Mouse (Mus musculus) liver, postnatal 0 days (tissue): ENCODE data around the gene Ptch2. TPM values are rescaled to one million over a fixed set of nuclear protein-coding genes. Genes with fewer than 3 reads are reported as not detected.

ENCODE experiments used
- ATAC-seq: fragments of 200-750 bp; cut with Nextera tagmentation; 2 replicates; pipeline ENCODE4 v1.8.0; 2017; ENCODE audit warnings: mild to moderate bottlenecking, moderate library complexity
- DNase-seq: peaks from one replicate; pipeline ENCODE4 v3.0.0-alpha.2; 2016
- H3K27ac ChIP-seq: fragments of 300-500 bp; sonication (generic); 2 replicates; pipeline ENCODE4 v1.5.1; 2014; ENCODE audit warnings: antibody characterized with exemption, moderate library complexity, mild to moderate bottlenecking, low read depth
- H3K27me3 ChIP-seq: fragments of 300-500 bp; sonication (generic); 2 replicates; pipeline ENCODE4 v1.6.1; 2014; ENCODE audit warnings: low read length, control low read depth, mixed read lengths; ENCODE audit not compliant: insufficient read depth
- H3K36me3 ChIP-seq: fragments of 300-500 bp; sonication (generic); replicated peaks from 2 replicates; pipeline ENCODE4 v1.6.1; 2014; ENCODE audit warnings: mild to moderate bottlenecking, control low read depth, low read length, moderate library complexity, mixed read lengths; ENCODE audit not compliant: insufficient read depth
- H3K4me1 ChIP-seq: fragments of 300-500 bp; sonication (generic); 2 replicates; pipeline ENCODE4 v1.6.1; 2014; ENCODE audit warnings: antibody characterized with exemption, mild to moderate bottlenecking, control low read depth; ENCODE audit not compliant: insufficient read depth
- H3K4me2 ChIP-seq: fragments of 300-500 bp; sonication (generic); 2 replicates; pipeline ENCODE4 v1.6.1; 2014; ENCODE audit warnings: low read depth, mild to moderate bottlenecking, low read length, moderate library complexity, mixed read lengths
- H3K4me3 ChIP-seq: fragments of 300-500 bp; sonication (generic); 2 replicates; pipeline ENCODE4 v1.5.1; 2014; ENCODE audit warnings: low read depth, low read length
- H3K9ac ChIP-seq: fragments of 300-500 bp; sonication (generic); replicated peaks from 2 replicates; pipeline ENCODE4 v1.6.1; 2014; ENCODE audit warnings: mild to moderate bottlenecking, moderate library complexity
- H3K9me3 ChIP-seq: fragments of 300-500 bp; sonication (generic); 2 replicates; pipeline ENCODE4 v1.6.1; 2016; ENCODE audit warnings: mild to moderate bottlenecking, control low read depth, low read length, mixed read lengths
- CTCF ChIP-seq: sonication (generic); IDR thresholded peaks from 2 replicates; pipeline ENCODE4 v1.5.1; 2016; ENCODE audit warnings: antibody characterized with exemption, low read depth
- EP300 ChIP-seq: IDR thresholded peaks from 2 replicates; pipeline ENCODE4 v1.6.1; 2016; ENCODE audit warnings: antibody characterized with exemption, low read depth, mild to moderate bottlenecking
- WGBS: fragments of 180-500 bp; shearing (Covaris S2); extraction: QIAGEN DNeasy Blood & Tissue Kit; methylation state at CpG from one replicate; pipeline ENCODE4 v1.1.7; 2014; ENCODE audit not compliant: insufficient replicate concordance; 5-methylcytosine and 5-hydroxymethylcytosine counted together
- polyA plus RNA-seq: library from polyadenylated mRNA; unstranded; fragments of >200 nt; fragmentation: Nextera tagmentation; extraction: Ambion mirVana; gene quantifications from 2 replicates; pipeline ENCODE4 v1.2.1, GENCODE M21; 2015

The Ptch2 gene
- 0.43 and 0.52 TPM in 2 replicates for polyA plus RNA-seq

DNA sequence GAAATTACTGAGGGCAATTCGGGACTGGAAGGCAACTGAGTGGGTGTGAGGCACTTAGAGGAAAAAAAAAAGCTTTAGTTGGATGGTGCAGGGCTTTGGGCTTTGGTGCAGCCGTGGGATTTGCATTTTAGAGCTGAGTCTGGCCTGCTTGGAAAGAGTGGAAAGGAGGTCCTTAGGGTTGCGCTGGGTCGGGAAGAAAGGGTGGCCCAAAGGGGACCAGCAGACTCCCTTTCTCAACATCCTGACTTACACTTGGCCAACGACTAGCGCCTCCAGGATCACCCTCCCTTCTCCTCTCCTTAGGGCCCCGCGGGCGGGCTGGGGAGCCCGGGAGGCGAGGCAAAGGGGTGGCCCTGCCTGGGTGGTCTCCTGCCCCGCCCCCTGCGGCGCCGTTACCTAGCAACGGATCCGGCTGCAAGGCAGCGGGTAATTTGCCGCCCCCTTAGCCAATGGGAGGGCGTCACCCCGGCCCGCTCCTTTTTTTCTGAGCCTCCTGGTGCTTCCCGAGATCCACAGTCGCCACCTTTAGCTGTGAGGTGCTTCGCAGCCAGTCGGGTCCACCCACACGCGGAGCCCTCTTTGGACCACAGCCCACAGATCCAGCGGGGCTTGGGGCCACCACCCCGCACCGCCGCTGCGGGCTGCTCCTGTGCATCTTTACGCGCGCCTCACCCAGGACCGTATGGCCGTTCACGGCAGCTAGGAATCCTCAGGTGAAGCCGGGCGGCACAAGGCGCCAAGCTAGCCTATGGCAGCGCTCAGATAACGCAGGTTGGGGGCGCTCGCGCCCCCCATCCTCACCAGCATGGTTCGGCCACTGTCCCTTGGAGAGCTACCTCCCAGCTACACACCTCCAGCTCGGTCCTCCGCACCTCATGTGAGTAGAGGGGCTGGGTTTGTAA, at the start of gene Ptch2:
Gene Ptch2 (plus strand): TSS at position 525 of the 902 bp plus-strand sequence.
- Histone ChIP-seq H3K27me3 (peaks cover 13% of the 10 kb centered on the region), H3K4me1 (peaks cover 20% of the 10 kb centered on the region), H3K9ac (peak within 1 kb of the TSS; percentile 26; the same call in 1 of the 2 replicates), H3K4me2 (peak within 1 kb of the TSS; percentile 72), H3K36me3 (no peaks in the 10 kb centered on the region), H3K9me3 (no peaks in the 10 kb centered on the region), H3K27ac (0 out of 2 replicates have a peak within 1 kb of the TSS, but pooled peaks have one; percentile 29), H3K4me3 (peak within 1 kb of the TSS; percentile 44)
- ATAC-seq (peak; percentile 25; the same call in 1 of the 2 replicates), DNase-seq (peak; percentile 57)
- WGBS, result 2% methylated on average over 48 of the region's 50 CpGs
- TF ChIP-seq CTCF (no peak), EP300 (no peak)

DNA sequence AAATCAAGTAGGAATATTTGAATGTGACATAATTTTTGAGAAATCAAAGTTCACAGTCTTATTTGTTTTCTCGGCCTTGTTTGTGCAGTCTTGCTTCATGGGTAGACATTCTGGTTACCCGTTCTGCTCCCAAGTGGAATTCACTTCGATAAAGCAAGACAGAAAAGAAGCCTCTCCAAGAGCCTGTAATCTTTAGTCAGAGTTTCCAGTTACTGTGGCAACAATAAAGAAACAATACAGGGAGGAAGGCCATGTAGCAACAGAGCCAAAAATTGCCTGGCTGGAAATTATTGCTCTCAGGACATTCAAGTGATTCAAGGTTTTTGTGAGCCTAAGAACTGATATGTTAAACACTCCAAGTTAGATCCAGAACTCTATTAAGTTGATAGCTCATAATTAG, 47.0 kb upstream of the Ptch2 start:
- no peak overlapping the region for H3K9ac ChIP-seq
- no peak overlapping the region for H3K27ac ChIP-seq
- 58% methylated on average over 3 of the region's 3 CpGs for WGBS
- H3K4me3 ChIP-seq, result no peak overlapping the region
- DNase-seq (no peak), ATAC-seq (no peak)
- H3K4me2 ChIP-seq, result no peak overlapping the region
- no peaks in the 10 kb centered on the region for H3K9me3 ChIP-seq
- no peaks in the 10 kb centered on the region for H3K4me1 ChIP-seq
- no peak for TF ChIP-seq EP300
- TF ChIP-seq CTCF, result no peak
- H3K36me3 ChIP-seq, result peaks cover 9% of the 10 kb centered on the region; the same call in 1 of the 2 replicates
- no peaks in the 10 kb centered on the region for H3K27me3 ChIP-seq

DNA sequence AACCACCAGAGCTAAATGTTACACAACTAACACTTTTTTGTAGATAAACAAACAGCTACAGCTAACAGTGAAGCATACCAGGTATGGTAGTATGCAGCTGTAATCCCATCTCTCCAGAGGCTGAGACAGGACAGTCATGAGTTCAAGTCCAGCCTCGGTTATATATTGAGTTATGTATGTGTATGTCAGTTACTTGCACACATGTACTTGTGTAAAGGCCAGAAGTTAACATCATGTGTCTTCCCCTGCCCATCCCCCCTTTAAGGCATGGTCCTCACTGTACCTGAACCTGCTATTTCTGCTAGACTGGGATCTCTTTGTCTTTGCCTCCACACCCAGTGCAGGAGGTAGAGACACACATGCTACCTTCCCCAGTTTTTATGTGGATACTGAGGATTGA, 46.4 kb upstream of the Ptch2 start:
- H3K27ac ChIP-seq, result no peak overlapping the region
- peaks cover 9% of the 10 kb centered on the region; the same call in 1 of the 2 replicates for H3K36me3 ChIP-seq
- DNase-seq (no peak), ATAC-seq (no peak)
- 92% methylated on average over 1 of the region's 1 CpGs for whole genome bisulfite sequencing
- no peak overlapping the region for H3K4me2 ChIP-seq
- no peaks in the 10 kb centered on the region for H3K27me3 ChIP-seq
- H3K9ac ChIP-seq, result no peak overlapping the region
- H3K4me1 ChIP-seq, result no peaks in the 10 kb centered on the region
- no peaks in the 10 kb centered on the region for H3K9me3 ChIP-seq
- no peak overlapping the region for H3K4me3 ChIP-seq
- TF ChIP-seq CTCF (no peak), EP300 (no peak)

DNA sequence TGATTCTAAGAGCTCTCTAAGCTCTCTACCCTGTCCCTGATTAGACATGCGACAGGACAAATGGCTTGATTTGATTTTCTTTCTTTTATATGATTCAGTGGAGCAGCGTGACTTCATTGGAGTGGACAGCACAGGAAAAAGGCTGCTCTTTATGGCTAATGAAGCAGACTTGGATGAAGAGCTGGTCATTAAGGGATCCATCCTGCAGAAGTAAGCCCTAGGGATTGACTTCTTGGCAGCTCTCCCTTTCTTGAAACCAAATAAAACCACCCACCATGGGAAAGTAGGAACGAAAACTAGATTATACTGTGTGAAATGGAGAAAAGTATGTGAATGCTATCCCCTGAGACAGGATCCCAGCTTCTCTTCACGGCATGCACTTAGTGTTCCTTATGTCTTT, 43.2 kb upstream of the Ptch2 start:
- WGBS, result 88% methylated on average over 4 of the region's 4 CpGs

DNA sequence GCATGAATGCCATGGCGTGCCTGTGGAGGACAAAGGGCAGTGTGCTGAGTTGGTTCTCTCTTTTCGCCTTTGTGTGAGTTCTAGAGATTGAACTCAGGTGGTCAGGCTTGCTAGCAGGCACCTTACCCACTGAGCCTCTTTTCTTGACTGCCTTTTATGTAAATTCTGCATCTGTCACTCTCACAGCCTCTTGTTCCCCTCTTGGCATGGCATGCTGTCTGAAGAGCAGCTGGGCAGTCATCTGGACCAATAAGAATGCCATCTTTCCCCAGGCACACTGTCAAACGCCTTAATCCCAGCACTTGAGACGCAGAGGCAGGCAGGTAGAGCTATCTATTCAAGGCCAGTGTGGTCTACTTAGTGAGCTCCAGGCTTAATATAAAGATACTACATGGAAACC, 41.9 kb upstream of the Ptch2 start:
- no peaks in the 10 kb centered on the region for H3K27me3 ChIP-seq
- no peak for ATAC-seq
- no peak overlapping the region for H3K9ac ChIP-seq
- no peak overlapping the region for H3K27ac ChIP-seq
- H3K4me3 ChIP-seq, result no peak overlapping the region
- H3K36me3 ChIP-seq, result peaks cover 6% of the 10 kb centered on the region; the same call in 1 of the 2 replicates
- TF ChIP-seq CTCF (no peak), EP300 (no peak)
- 93% methylated on average over 4 of the region's 4 CpGs for WGBS
- DNase-seq, result no peak
- no peaks in the 10 kb centered on the region; the same call in 1 of the 2 replicates for H3K4me1 ChIP-seq
- H3K4me2 ChIP-seq, result no peak overlapping the region
- H3K9me3 ChIP-seq, result no peaks in the 10 kb centered on the region

More for the DNA sequence above, 43.2 kb upstream of the Ptch2 start:
- Histone ChIP-seq H3K4me3 (no peak overlapping the region), H3K36me3 (peaks cover 7% of the 10 kb centered on the region; the same call in 1 of the 2 replicates), H3K4me1 (no peaks in the 10 kb centered on the region; the same call in 1 of the 2 replicates), H3K27me3 (no peaks in the 10 kb centered on the region), H3K4me2 (no peak overlapping the region), H3K27ac (no peak overlapping the region), H3K9me3 (no peaks in the 10 kb centered on the region), H3K9ac (no peak overlapping the region)
- TF ChIP-seq EP300, result no peak
- ATAC-seq, result no peak
- no peak for DNase-seq

DNA sequence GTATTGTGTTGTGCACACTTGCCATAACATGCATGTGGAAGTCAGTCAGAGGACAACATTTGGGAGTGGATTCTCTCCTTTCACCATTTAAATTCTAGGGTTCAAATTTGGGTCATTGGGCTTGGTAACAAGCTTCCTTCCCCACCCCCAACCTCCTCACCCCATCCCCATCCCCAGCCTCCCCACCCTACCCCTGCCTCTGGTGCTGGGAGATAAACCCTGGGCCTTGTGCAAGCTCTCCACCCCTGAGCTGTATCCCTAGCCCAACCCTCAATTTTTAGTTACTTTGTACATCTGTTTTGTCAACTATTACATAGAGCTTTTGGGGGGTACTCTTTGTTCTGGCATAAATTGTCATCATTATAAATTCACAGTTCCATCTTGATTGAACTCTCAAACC, 39.8 kb upstream of the Ptch2 start:
- H3K9ac ChIP-seq, result peak overlapping the region; percentile 11; the same call in 1 of the 2 replicates
- no peak overlapping the region for H3K4me3 ChIP-seq
- H3K27me3 ChIP-seq, result no peaks in the 10 kb centered on the region
- peaks cover 7% of the 10 kb centered on the region; the same call in 1 of the 2 replicates for H3K36me3 ChIP-seq
- H3K4me1 ChIP-seq, result no peaks in the 10 kb centered on the region; the same call in 1 of the 2 replicates
- peak overlapping the region; percentile 46 for H3K4me2 ChIP-seq
- peak; percentile 38 for DNase-seq
- TF ChIP-seq EP300 (0 out of 2 replicates have a peak, but pooled peaks have one; percentile 37), CTCF (no peak)
- peak; percentile 91 for ATAC-seq
- peak overlapping the region; percentile 46; the same call in 1 of the 2 replicates for H3K27ac ChIP-seq
- H3K9me3 ChIP-seq, result no peaks in the 10 kb centered on the region
